ENCODE assay signal across 9 mouse cellular contexts in the genomic region with DNA sequence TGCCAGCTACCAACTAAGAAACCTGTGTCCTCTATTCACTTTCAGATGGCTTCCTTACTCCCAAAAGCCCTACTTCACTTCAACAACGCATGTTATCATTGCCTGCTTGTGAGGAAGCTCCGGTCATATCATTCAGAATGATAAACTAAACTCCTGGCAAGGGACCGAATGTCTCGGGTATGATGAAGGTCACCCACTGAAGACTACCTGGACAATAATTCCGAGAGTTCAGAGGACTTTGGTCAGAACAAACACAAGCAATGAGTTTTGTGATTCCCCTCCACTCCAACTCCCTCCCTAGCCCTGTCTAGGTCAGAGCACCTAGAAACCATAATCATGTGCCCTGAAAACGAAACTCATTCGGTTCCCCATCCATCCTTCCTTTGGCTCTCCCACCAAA. TPM values are rescaled to one million over a fixed set of nuclear protein-coding genes. Genes with fewer than 3 reads are reported as not detected.
A peak's percentile ranks its signal among the peaks of the same experiment; 100 is the strongest.
DNase-seq lines count a peak whose midpoint lies in the region; ATAC-seq and TF ChIP-seq lines count a peak whose summit lies in the region.
"Had no signal": no experiment of that assay in that cellular context is flagged by ENCODE, and none has a peak within 500 bp of the region (broad histone marks: within the 10 kb centered on the region; RNA-seq: fewer than 3 reads in every experiment).

No protein-coding gene starts in this region.

- no peak for TF ChIP-seq POLR2A in spleen, adult 2 months (IDR thresholded peaks at IDR 0.05; ENCODE audit: low read depth, low read length)

- H3K4me2 ChIP-seq in heart, embryonic 13.5 days, result peak overlapping the region; percentile 77
- peak overlapping the region; percentile 90 for H3K4me2 ChIP-seq in limb, embryonic 13.5 days (replicated peaks)
- peak overlapping the region; percentile 82 for H3K4me2 ChIP-seq in stomach, embryonic 16.5 days (ENCODE audit: low read depth, low read length)

- no peak for DNase-seq in heart, adult 11 months
- DNase-seq in spleen, adult 2 months (ENCODE audit: low read depth in 1 of 2, low spot score in 2 of 2), result no peak
- DNase-seq in spleen, postnatal 4 days (ENCODE audit: low spot score in 2 of 2), result no peak
- DNase-seq in urinary bladder, postnatal 25 days (ENCODE audit: low spot score), result no peak
- DNase-seq: adrenal gland, adult 8-10 months had no signal

- peak overlapping the region; percentile 58 for H3K4me3 ChIP-seq in heart, embryonic 13.5 days
- peak overlapping the region; percentile 29; the same call in 1 of the 2 replicates for H3K4me3 ChIP-seq in spleen, adult 2 months (ENCODE audit: extremely low read depth, insufficient read depth, insufficient read length)
- peak overlapping the region; percentile 55 for H3K4me3 ChIP-seq in limb, embryonic 13.5 days
- H3K4me3 ChIP-seq in stomach, embryonic 16.5 days (replicated peaks; ENCODE audit: low read length), result peak overlapping the region; percentile 52

- no peak for ATAC-seq in heart, embryonic 13.5 days (ENCODE audit: extremely low read depth, insufficient number of reproducible peaks, low FRiP score, low TSS enrichment)
- ATAC-seq in limb, embryonic 13.5 days (ENCODE audit: low FRiP score, low read depth), result no peak
- ATAC-seq in stomach, embryonic 16.5 days (ENCODE audit: insufficient read depth, low FRiP score), result no peak
- ATAC-seq in frontal cortex, adult (ENCODE audit: low TSS enrichment), result no peak

- H3K9ac ChIP-seq in heart, embryonic 13.5 days, result peak overlapping the region; percentile 77
- H3K9ac ChIP-seq in limb, embryonic 13.5 days, result no peak overlapping the region
- peak overlapping the region; percentile 71; the same call in 1 of the 2 replicates for H3K9ac ChIP-seq in stomach, embryonic 16.5 days (ENCODE audit: low read length)

- peaks cover 13% of the 10 kb centered on the region; the same call in 1 of the 2 replicates for H3K4me1 ChIP-seq in heart, embryonic 13.5 days
- H3K4me1 ChIP-seq in spleen, adult 2 months (ENCODE audit: control insufficient read depth, insufficient read depth, insufficient read length), result peaks cover 5% of the 10 kb centered on the region; the same call in 1 of the 2 replicates
- peaks cover 18% of the 10 kb centered on the region for H3K4me1 ChIP-seq in limb, embryonic 13.5 days
- 0 out of 2 replicates have a peak, but pooled peaks cover 7% of the 10 kb centered on the region for H3K4me1 ChIP-seq in stomach, embryonic 16.5 days (ENCODE audit: control insufficient read depth, insufficient read depth, low read length)

- no peaks in the 10 kb centered on the region for H3K9me3 ChIP-seq in heart, embryonic 13.5 days
- H3K9me3 ChIP-seq in limb, embryonic 13.5 days, result no peaks in the 10 kb centered on the region
- H3K9me3 ChIP-seq in stomach, embryonic 16.5 days (replicated peaks; ENCODE audit: control insufficient read depth, low read length), result no peaks in the 10 kb centered on the region

- H3K27me3 ChIP-seq in heart, embryonic 13.5 days (replicated peaks), result peaks cover 51% of the 10 kb centered on the region
- peaks cover 10% of the 10 kb centered on the region; the same call in 1 of the 2 replicates for H3K27me3 ChIP-seq in spleen, adult 2 months (ENCODE audit: control insufficient read depth, insufficient read depth, low read length)
- H3K27me3 ChIP-seq in limb, embryonic 13.5 days, result peaks cover 49% of the 10 kb centered on the region
- H3K27me3 ChIP-seq in stomach, embryonic 16.5 days (ENCODE audit: control insufficient read depth, insufficient read depth, low read length), result peaks cover 28% of the 10 kb centered on the region

- H3K36me3 ChIP-seq in heart, embryonic 13.5 days, result no peaks in the 10 kb centered on the region
- no peaks in the 10 kb centered on the region for H3K36me3 ChIP-seq in spleen, adult 2 months (ENCODE audit: control insufficient read depth, insufficient read depth, low read length)
- no peaks in the 10 kb centered on the region for H3K36me3 ChIP-seq in limb, embryonic 13.5 days
- no peaks in the 10 kb centered on the region for H3K36me3 ChIP-seq in stomach, embryonic 16.5 days (ENCODE audit: control insufficient read depth, insufficient read depth, low read length)

- H3K27ac ChIP-seq in heart, embryonic 13.5 days (replicated peaks), result no peak overlapping the region
- no peak overlapping the region for H3K27ac ChIP-seq in spleen, adult 2 months (ENCODE audit: insufficient read depth, low read length)
- no peak overlapping the region for H3K27ac ChIP-seq in limb, embryonic 13.5 days
- no peak overlapping the region for H3K27ac ChIP-seq in stomach, embryonic 16.5 days (ENCODE audit: low read length)

- WGBS in heart, embryonic 13.5 days, result 38% methylated on average over 7 of the region's 7 CpGs
- WGBS in spleen, adult 2 months, result 55% methylated on average over 7 of the region's 7 CpGs
- 66% methylated on average over 7 of the region's 7 CpGs for WGBS in limb, embryonic 13.5 days
- 62% methylated on average over 7 of the region's 7 CpGs for WGBS in stomach, embryonic 16.5 days

- no peak for TF ChIP-seq CTCF in spleen, adult 2 months (IDR thresholded peaks at IDR 0.05; ENCODE audit: extremely low read depth, insufficient read depth, insufficient read length, insufficient replicate concordance)

RNA-seq across cellular contexts. Expression of gene C130074G19Rik, which starts 1.2 kb away (rescaled TPM):
- polyA plus RNA-seq in heart, embryonic 13.5 days (2015; fragmentation: Nextera tagmentation; extraction: Ambion mirVana), result 0.64 and 0.71 TPM in 2 replicates
- polyA plus RNA-seq in spleen, adult 2 months (2012; rRNA removed), result 1.9 and 2.1 TPM in 2 replicates
- polyA plus RNA-seq in limb, embryonic 13.5 days (2015; fragmentation: Nextera tagmentation; extraction: Ambion mirVana), result 1.1 and 1.6 TPM in 2 replicates
- 1.5 and 2.2 TPM in 2 replicates for polyA plus RNA-seq in stomach, embryonic 16.5 days (2015; fragmentation: Nextera tagmentation; extraction: Ambion mirVana)

RNA-seq across cellular contexts. Expression of gene Marc2, which starts 35.6 kb away (rescaled TPM):
- 98.8 and 124 TPM in 2 replicates for polyA plus RNA-seq in heart, embryonic 13.5 days (2015; fragmentation: Nextera tagmentation; extraction: Ambion mirVana)
- polyA plus RNA-seq in spleen, adult 2 months (2012; rRNA removed), result 52.4 and 66.1 TPM in 2 replicates
- 167 and 203 TPM in 2 replicates for polyA plus RNA-seq in limb, embryonic 13.5 days (2015; fragmentation: Nextera tagmentation; extraction: Ambion mirVana)
- 218 and 228 TPM in 2 replicates for polyA plus RNA-seq in stomach, embryonic 16.5 days (2015; fragmentation: Nextera tagmentation; extraction: Ambion mirVana)
